Mouse (Mus musculus) induced T-regulatory cell, adult 2 months (primary cell): ENCODE data around the gene Cog7.
A peak's percentile ranks its signal among the peaks of the same experiment; 100 is the strongest.

ENCODE experiments used
- DNase-seq: peaks from one replicate; pipeline ENCODE4 v3.0.0-alpha.2; 2012; ENCODE audit warnings: low read depth

Gene Cog7

DNA sequence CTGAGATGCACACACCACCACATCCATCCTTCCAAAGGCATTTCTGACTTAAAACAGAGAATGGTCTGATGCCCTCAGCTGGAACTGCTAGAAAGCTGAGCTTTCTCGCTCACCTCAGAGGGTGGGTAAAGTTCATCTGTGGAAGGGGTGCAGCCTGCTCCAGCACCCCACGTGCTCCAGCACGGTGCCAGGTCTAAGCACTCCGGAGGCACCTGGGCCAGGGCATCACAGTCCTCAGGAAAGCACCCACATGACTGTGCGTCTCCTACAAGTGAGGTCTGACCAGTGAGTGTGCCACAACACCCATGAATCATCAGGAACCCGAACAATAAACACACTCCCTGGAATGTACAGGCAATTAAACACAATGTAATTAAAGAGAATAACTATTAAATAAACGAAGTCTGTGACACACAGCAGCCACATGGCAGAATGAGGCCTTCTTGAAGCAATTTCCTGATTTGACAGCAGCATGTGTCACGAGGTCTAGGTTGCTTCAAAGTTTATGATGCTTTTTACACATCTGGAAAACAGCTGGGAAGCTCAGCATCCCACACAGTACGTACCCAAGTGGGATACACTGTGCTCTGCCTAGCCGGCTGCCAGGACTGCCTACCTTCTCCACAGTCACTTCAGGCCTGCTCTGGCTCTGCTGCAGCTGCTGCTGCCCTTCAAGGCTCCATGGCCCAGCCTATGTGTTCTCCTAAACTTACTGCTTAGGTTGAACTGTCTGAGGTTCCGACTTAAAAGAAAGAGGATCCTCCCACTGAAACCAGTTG lies 26.4 kb downstream of the Cog7 start:
- no peak for DNase-seq

DNA sequence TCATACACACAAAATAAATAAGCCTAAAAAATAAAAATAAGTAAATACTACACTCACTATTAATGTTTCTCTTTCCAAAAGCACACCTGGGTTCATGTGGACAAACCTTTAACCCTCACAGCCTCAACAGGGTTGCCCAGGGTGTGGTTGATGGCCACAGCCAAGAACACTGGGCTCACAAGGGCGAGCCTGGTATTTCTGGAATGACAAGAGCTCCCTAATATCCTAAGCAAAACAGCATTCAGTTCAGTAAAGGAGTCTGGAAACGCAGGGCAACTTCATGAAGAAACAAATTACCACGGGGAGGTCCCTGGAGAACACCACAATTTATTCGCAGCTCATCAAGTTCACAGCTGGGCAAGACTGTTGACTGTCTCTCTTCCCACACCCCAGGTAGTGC lies 34.0 kb downstream of the Cog7 start:
- DNase-seq: no peak

DNA sequence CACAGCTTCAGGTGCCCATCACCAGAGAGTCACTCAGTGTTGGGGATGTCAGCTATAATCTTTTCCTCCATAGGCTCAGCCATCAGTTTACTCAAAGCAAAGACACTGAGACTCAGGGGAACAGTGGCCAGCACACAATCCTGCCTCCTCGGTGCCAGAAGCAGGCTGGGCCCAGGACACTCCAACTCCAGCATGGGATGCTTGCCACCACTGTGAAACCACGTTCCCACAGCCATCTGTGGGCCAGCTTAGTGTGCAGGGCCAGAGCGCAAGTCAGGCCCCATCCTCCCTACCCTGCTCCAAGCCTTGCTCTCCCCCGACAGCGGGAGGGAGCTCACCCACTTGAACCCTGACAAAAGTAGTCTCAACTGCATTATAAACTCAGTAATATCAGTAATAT lies 35.3 kb downstream of the Cog7 start:
- DNase-seq: no peak

GRCm38 (mm10) chr7:121942371-121942770 lies 39.1 kb downstream of the Cog7 start:
- DNase-seq: no peak

DNA sequence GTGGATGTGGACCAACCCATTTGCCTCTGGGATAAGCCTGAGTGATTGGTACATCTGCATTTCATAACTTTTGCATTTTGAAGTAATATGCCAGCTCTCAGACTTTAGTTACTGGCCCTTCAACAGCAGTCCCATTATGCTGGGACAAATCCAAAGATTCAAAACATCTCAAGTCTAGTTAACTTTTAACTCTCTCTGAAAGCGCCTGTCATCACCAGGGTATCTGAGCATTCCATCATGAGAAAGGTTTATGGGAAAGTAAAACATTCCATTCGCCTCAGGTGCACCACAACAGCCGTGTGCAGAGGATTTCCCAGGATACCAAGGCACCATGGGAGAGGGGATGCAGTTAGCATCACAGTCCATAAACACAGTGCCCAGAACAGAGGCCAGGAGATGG lies 39.9 kb downstream of the Cog7 start:
- DNase-seq: no peak

DNA sequence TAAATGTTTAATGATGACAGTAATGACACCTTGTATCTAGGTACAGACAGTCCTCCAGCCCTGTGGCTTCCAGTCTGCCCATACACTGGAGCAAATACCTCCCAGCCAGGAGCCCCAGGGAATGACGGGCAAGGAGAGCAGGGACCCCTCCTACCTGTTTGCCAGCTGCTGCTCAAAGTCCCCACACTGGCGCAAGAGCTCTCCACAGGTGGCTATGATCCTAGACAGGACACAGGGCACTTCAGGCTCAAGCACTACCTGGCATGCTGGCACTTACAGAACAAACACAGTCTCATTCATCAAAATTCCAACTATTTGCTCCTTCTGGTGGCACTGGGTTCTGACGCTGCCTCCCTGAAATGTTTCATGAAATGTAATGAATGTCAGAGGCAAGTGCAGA lies 40.5 kb downstream of the Cog7 start:
- no peak for DNase-seq

DNA sequence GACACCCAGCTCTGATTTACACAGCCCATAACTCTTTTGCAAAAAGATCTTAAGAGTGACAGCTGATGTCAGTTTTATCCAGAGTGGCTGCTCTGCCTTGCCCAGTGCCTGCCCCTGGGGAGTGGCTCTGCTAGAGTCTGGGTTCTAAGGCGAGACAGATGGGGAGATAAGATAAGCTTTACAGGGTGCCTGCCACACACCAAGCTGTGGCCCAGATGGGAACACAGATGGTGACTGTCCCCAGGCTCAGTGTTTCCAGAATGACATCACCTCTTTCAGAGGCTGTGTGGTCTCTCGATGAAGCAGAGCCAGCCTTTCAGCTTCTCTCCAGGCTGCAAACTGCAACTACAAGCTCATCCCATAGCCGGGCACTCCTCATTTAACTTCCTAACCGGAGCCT lies 41.8 kb downstream of the Cog7 start:
- DNase-seq: no peak

GRCm38 (mm10) chr7:121939244-121939643 lies 42.3 kb downstream of the Cog7 start:
- DNase-seq: no peak

DNA sequence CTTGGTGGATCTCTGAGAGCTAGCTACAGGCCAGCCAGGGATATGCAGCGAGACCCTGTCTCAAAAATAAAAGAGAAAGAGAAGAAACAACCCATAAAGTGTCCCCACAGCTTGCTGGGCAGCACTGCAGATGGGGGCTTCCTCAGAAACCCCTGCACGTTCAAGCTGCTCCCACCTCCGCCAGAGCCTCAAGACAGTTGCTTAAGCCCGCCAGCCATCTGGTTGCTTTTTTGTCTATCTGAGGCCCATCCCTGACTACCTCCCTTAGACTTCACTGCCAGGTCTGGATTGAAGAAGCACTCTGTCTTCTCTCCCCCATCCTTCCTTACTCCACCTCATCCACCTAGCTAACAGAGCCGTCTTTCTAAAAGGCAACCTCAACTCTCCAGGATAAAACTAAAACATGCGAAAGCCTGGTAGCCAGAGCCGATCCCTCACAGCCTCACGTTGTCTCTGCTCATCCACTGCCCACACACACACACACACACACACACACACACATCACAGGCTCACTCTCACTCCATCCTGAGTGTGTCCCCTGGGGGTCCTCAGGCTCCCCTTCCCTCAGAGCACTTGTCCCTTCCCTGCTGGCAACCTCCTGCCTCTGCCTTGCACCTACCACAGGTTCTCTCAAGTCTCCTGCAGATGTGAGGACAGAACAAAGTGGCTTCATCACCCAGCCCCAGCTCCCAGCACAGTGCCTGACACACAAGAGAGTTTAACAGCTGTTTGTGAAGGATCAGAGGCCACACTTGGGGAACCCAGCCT lies 43.2 kb downstream of the Cog7 start:
- no peak for DNase-seq

DNA sequence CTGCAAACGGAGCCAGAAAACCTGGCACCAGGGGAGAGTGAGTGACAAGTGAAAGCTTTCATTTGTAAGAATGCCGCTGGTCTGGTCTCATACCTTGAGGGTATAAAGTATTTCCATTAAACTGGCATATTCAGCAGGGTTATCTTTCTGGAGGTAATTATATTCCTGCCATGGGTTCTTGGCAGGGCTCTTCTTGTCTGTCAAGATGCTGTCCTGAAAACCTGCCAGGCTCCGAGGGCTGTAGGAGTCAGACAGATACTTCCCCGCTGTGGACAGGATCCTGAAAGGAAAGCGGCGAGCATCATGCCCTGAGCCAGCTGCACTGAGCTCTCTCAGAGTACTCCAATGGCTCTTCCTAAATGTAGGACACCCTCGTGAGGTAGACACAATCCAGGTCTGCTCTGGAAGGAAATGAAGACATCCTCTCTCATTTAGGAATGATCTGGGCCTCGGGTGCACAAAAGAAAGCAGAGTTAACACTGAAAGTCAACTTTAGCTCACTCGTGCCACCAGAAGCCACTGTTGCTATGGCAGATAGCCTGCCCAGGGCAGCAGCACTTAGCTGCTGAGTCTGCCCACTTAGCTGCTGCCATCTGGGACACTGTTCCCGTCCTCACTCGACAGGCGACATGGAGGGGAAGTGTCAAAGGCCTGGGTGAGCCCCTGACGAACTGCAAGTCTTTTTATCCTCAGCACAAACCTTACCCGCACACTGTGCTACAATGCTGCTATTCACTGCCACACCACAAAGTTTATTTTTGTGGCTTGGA lies 44.5 kb downstream of the Cog7 start:
- DNase-seq: no peak

- DNase-seq: no peak
Observed at GRCm38 (mm10) chr7:121935906-121936794, 45.4 kb downstream of the Cog7 start.

- DNase-seq: peak; percentile 31
Observed at GRCm38 (mm10) chr7:121934346-121934745, 47.2 kb downstream of the Cog7 start.

- DNase-seq: no peak
Observed at GRCm38 (mm10) chr7:121933675-121934074, 47.8 kb downstream of the Cog7 start.

DNA sequence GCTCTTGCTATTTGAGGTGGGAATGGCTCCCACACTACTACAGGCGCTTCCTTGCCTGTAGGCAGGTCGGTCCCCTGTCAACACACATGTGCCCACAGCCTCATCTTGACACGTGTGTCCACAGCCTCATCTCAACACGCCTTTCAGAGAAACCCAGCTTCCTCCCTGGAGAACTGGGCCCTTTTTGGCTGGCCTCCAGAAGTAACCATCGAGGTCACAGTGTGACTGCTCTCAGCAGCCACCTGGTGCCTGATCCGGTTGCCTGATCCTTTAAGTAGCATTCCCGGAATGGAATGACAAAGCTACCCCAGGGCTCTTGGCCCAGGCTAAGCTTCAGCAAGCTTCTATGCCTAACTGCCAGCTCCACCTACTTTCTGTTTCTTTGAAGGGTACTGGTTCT lies 50.3 kb downstream of the Cog7 start:
- DNase-seq: no peak

DNA sequence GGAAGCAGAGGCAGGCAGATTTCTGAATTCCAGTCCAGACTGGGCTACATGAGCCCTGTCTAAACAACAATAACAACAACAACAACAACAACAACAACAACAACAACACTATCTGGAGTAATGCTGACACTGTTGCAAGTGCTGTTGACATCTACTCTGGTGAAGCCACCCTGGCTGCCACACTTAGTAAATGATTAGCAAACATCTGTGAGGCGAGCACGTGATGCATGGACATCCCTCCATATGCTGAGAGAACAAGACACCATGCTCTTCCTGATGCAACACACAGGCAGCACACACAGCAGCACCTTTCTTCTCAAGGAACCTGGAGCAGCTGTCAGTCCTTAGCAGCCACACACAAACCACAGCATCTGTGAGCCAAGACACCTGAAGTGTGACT lies 53.6 kb downstream of the Cog7 start:
- no peak for DNase-seq

DNA sequence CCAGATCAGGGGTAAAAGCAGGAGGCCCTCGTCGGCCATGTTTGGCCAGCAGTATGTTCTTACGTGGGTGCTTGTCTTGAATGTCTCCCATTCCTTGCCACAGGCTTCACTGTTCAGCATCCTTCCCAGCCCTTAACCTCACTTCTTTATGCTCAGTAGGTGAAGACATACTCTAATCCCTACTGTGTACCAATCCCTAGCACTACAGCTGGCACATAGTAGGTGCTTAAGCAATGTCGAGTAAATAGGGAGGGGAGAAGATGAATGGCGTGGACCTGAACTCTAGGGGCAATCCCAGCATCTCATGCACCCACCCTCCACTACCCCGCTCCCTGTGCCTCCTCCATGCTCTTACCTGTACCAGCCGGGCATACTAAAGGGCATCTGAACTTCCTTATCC lies 57.1 kb downstream of the Cog7 start:
- DNase-seq: no peak

DNA sequence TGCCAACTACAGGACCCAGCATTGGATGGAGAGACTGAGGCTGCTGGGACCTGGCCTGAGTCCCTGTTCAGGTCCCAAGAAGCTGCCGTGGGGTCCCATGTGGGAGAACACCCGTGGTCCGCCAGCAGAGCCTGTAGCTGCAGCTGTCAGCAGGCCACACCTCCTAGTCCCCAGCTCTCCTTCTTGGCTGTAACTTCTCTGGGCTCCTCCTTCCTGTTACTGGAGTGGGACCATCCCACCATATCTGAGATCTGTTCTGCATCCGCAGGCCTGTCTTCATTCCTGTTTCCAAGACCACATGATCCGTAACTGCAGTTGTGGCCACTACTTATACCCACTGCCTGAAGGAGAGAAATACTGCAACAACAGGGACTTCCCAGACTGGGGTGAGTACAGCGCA lies 67.6 kb downstream of the Cog7 start:
- no peak for DNase-seq

- DNase-seq: no peak
Observed at GRCm38 (mm10) chr7:121912250-121912649, 69.3 kb downstream of the Cog7 start.

DNA sequence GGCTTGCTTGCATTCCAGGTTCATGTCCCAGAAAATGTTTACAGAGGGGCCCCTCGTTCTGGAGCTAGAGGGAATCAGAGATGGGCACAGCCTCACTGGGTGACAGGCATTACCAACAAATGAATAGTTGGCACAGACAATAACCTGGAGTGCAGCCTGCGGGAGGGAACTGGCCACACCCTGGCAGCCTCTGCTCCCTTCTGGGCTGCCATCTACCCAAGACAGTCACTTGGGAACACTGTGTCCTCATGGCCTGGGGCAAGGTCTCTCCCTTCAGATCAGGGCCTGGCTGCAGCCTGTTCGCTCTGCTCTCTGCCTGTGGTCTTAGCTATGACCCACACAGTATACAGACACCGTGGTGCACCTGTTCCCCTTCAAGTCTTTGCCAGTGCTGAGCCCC lies 74.6 kb downstream of the Cog7 start:
- no peak for DNase-seq

GRCm38 (mm10) chr7:121902757-121903411 lies 78.6 kb downstream of the Cog7 start:
- DNase-seq: no peak

- no peak for DNase-seq
Observed at GRCm38 (mm10) chr7:121899940-121900339, 81.6 kb downstream of the Cog7 start.
